Mouse (Mus musculus) heart, embryonic 13.5 days (tissue): ENCODE measurements around the gene Mmp28. TPM values are rescaled to one million over a fixed set of nuclear protein-coding genes. Genes with fewer than 3 reads are reported as not detected.

Experiments used
- ATAC-seq: fragments of 200-750 bp; cut with Nextera tagmentation; 2 replicates; pipeline ENCODE4 v1.8.0; 2017; ENCODE audit warnings: moderate TSS enrichment; ENCODE audit not compliant: insufficient number of reproducible peaks, low FRiP score, low TSS enrichment; ENCODE audit errors: extremely low read depth
- H3K27ac ChIP-seq: fragments of 300-500 bp; sonication (generic); replicated peaks from 2 replicates; pipeline ENCODE4 v1.5.1; 2015; ENCODE audit warnings: moderate library complexity, mild to moderate bottlenecking, inconsistent platforms
- H3K27me3 ChIP-seq: fragments of 300-500 bp; sonication (generic); replicated peaks from 2 replicates; pipeline ENCODE4 v1.6.1; 2015; ENCODE audit warnings: mild to moderate bottlenecking, inconsistent platforms
- H3K36me3 ChIP-seq: fragments of 300-500 bp; sonication (generic); 2 replicates; pipeline ENCODE4 v1.6.1; 2015; ENCODE audit warnings: mild to moderate bottlenecking, inconsistent platforms
- H3K4me1 ChIP-seq: fragments of 300-500 bp; sonication (generic); 2 replicates; pipeline ENCODE4 v1.6.1; 2015; ENCODE audit warnings: inconsistent platforms
- H3K4me2 ChIP-seq: fragments of 300-500 bp; sonication (generic); 2 replicates; pipeline ENCODE4 v1.6.1; 2015; ENCODE audit warnings: inconsistent platforms, mild to moderate bottlenecking, moderate library complexity
- H3K4me3 ChIP-seq: fragments of 300-500 bp; sonication (generic); 2 replicates; pipeline ENCODE4 v1.5.1; 2015; ENCODE audit warnings: moderate library complexity, mild to moderate bottlenecking, inconsistent platforms
- H3K9ac ChIP-seq: fragments of 300-500 bp; sonication (generic); 2 replicates; pipeline ENCODE4 v1.6.1; 2015; ENCODE audit warnings: inconsistent platforms, mild to moderate bottlenecking, moderate library complexity
- H3K9me3 ChIP-seq: fragments of 300-500 bp; sonication (generic); 2 replicates; pipeline ENCODE4 v1.6.1; 2016; ENCODE audit warnings: inconsistent platforms
- WGBS: fragments of 180-500 bp; shearing (Covaris S2); methylation state at CpG from one replicate; pipeline ENCODE4 v1.1.7; 2015; ENCODE audit warnings: mixed read lengths; 5-methylcytosine and 5-hydroxymethylcytosine counted together
- polyA plus RNA-seq: library from polyadenylated mRNA; unstranded; fragments of >200 nt; fragmentation: Nextera tagmentation; extraction: Ambion mirVana; gene quantifications from 2 replicates; pipeline ENCODE4 v1.2.1, GENCODE M21; 2015

Gene Mmp28
- 2.5 and 2.7 TPM in 2 replicates for polyA plus RNA-seq

- Histone ChIP-seq H3K36me3 (no peaks in the 10 kb centered on the region), H3K27me3 (peaks cover 58% of the 10 kb centered on the region), H3K9me3 (no peaks in the 10 kb centered on the region), H3K4me1 (peaks cover 61% of the 10 kb centered on the region), H3K4me3 (peak within 1 kb of the TSS; percentile 76), H3K27ac (0 out of 2 replicates have a peak within 1 kb of the TSS, but pooled peaks have one; percentile 37), H3K9ac (peak within 1 kb of the TSS; percentile 86), H3K4me2 (peak within 1 kb of the TSS; percentile 97)
- ATAC-seq: peak; percentile 8; the same call in 1 of the 2 replicates
- WGBS: 0% methylated on average over 39 of the region's 42 CpGs
Observed at GRCm38 (mm10) chr11:83462711-83463244, at the start of gene Mmp28. Gene Mmp28, minus strand, starts transcription at chr11:83463071.

- no peak overlapping the region for H3K9ac ChIP-seq
- no peak for ATAC-seq
Observed at GRCm38 (mm10) chr11:83509521-83509920, 46.6 kb upstream of the Mmp28 start.

GRCm38 (mm10) chr11:83504308-83504707 lies 41.4 kb upstream of the Mmp28 start:
- Histone ChIP-seq H3K9me3 (no peaks in the 10 kb centered on the region), H3K27me3 (no peaks in the 10 kb centered on the region), H3K9ac (no peak overlapping the region), H3K4me3 (no peak overlapping the region), H3K36me3 (peaks cover 79% of the 10 kb centered on the region), H3K4me1 (peaks cover 11% of the 10 kb centered on the region), H3K4me2 (no peak overlapping the region), H3K27ac (no peak overlapping the region)
- WGBS: 94% methylated on average over 5 of the region's 5 CpGs
- ATAC-seq: no peak

More at GRCm38 (mm10) chr11:83509521-83509920, 46.6 kb upstream of the Mmp28 start:
- Histone ChIP-seq H3K9me3 (no peaks in the 10 kb centered on the region), H3K27me3 (no peaks in the 10 kb centered on the region), H3K4me1 (peaks cover 12% of the 10 kb centered on the region), H3K4me3 (no peak overlapping the region), H3K36me3 (peaks cover 42% of the 10 kb centered on the region), H3K27ac (no peak overlapping the region), H3K4me2 (no peak overlapping the region)

GRCm38 (mm10) chr11:83495571-83495970 lies 32.7 kb upstream of the Mmp28 start:
- WGBS: 91% methylated on average over 2 of the region's 2 CpGs
- Histone ChIP-seq H3K9ac (no peak overlapping the region), H3K27ac (no peak overlapping the region), H3K36me3 (peaks cover 52% of the 10 kb centered on the region), H3K9me3 (no peaks in the 10 kb centered on the region), H3K4me2 (no peak overlapping the region), H3K27me3 (no peaks in the 10 kb centered on the region), H3K4me3 (no peak overlapping the region), H3K4me1 (no peaks in the 10 kb centered on the region)
- no peak for ATAC-seq

GRCm38 (mm10) chr11:83491488-83491887 lies 28.6 kb upstream of the Mmp28 start:
- Histone ChIP-seq H3K27ac (no peak overlapping the region), H3K9me3 (no peaks in the 10 kb centered on the region), H3K9ac (no peak overlapping the region), H3K4me2 (no peak overlapping the region), H3K27me3 (no peaks in the 10 kb centered on the region), H3K36me3 (peaks cover 53% of the 10 kb centered on the region), H3K4me1 (no peaks in the 10 kb centered on the region), H3K4me3 (no peak overlapping the region)
- WGBS: 85% methylated on average over 4 of the region's 4 CpGs
- ATAC-seq: no peak

GRCm38 (mm10) chr11:83473235-83474016 lies 10.6 kb upstream of the Mmp28 start:
- Histone ChIP-seq H3K27me3 (peaks cover 12% of the 10 kb centered on the region; the same call in 1 of the 2 replicates), H3K9ac (peak overlapping the region; percentile 93), H3K27ac (peak overlapping the region; percentile 91), H3K9me3 (no peaks in the 10 kb centered on the region), H3K4me1 (peaks cover 35% of the 10 kb centered on the region), H3K36me3 (peaks cover 20% of the 10 kb centered on the region), H3K4me3 (peak overlapping the region; percentile 85), H3K4me2 (peak overlapping the region; percentile 88)
- under 1% methylated on average over 48 of the region's 52 CpGs for WGBS
- peak; percentile 57; the same call in 1 of the 2 replicates for ATAC-seq

- under 1% methylated on average over 66 of the region's 66 CpGs for WGBS
- H3K4me2 ChIP-seq: peak within 1 kb of the TSS; percentile 88
- H3K27me3 ChIP-seq: peaks cover 12% of the 10 kb centered on the region; the same call in 1 of the 2 replicates
- no peaks in the 10 kb centered on the region for H3K9me3 ChIP-seq
- peak; percentile 97 for ATAC-seq
- peak within 1 kb of the TSS; percentile 85 for H3K4me3 ChIP-seq
- peak within 1 kb of the TSS; percentile 93 for H3K9ac ChIP-seq
- H3K27ac ChIP-seq: peak within 1 kb of the TSS; percentile 91
- peaks cover 38% of the 10 kb centered on the region for H3K4me1 ChIP-seq
- peaks cover 14% of the 10 kb centered on the region for H3K36me3 ChIP-seq
Observed at GRCm38 (mm10) chr11:83472324-83473234, 9.7 kb upstream of the Mmp28 start, which contains the start of gene Taf15. Gene Taf15, plus strand, starts transcription at chr11:83473086.

- Histone ChIP-seq H3K36me3 (peaks cover 9% of the 10 kb centered on the region), H3K4me3 (peak overlapping the region; percentile 85; the same call in 1 of the 2 replicates), H3K27ac (no peak overlapping the region), H3K4me2 (peak overlapping the region; percentile 71), H3K27me3 (peaks cover 12% of the 10 kb centered on the region; the same call in 1 of the 2 replicates), H3K9me3 (no peaks in the 10 kb centered on the region), H3K9ac (peak overlapping the region; percentile 80), H3K4me1 (peaks cover 46% of the 10 kb centered on the region)
- no peak for ATAC-seq
- WGBS: 72% methylated on average over 2 of the region's 2 CpGs
Observed at GRCm38 (mm10) chr11:83471766-83472165, 8.9 kb upstream of the Mmp28 start.

GRCm38 (mm10) chr11:83468765-83469164 lies 5.9 kb upstream of the Mmp28 start:
- no peak for ATAC-seq
- H3K4me3 ChIP-seq: no peak overlapping the region
- peaks cover 37% of the 10 kb centered on the region for H3K27me3 ChIP-seq
- H3K36me3 ChIP-seq: no peaks in the 10 kb centered on the region
- 86% methylated on average over 3 of the region's 3 CpGs for WGBS
- H3K4me2 ChIP-seq: no peak overlapping the region
- H3K4me1 ChIP-seq: peaks cover 47% of the 10 kb centered on the region
- no peak overlapping the region for H3K27ac ChIP-seq
- no peaks in the 10 kb centered on the region for H3K9me3 ChIP-seq
- no peak overlapping the region for H3K9ac ChIP-seq

- Histone ChIP-seq H3K4me1 (peaks cover 55% of the 10 kb centered on the region), H3K4me3 (no peak overlapping the region), H3K27ac (peak overlapping the region; percentile 67), H3K9ac (no peak overlapping the region), H3K9me3 (no peaks in the 10 kb centered on the region), H3K27me3 (peaks cover 48% of the 10 kb centered on the region), H3K36me3 (no peaks in the 10 kb centered on the region), H3K4me2 (peak overlapping the region; percentile 16)
- 13% methylated on average over 11 of the region's 11 CpGs for WGBS
- peak; percentile 56 for ATAC-seq
Observed at GRCm38 (mm10) chr11:83467120-83467652, 4.3 kb upstream of the Mmp28 start.
